Mouse (Mus musculus) hindbrain, embryonic 12.5 days (tissue): ENCODE results near the gene Slc25a1. TPM values are rescaled to one million over a fixed set of nuclear protein-coding genes. Genes with fewer than 3 reads are reported as not detected.

Experiments
- ATAC-seq: fragments of 200-750 bp; cut with Nextera tagmentation; 2 replicates; pipeline ENCODE4 v1.8.0; 2017; ENCODE audit warnings: moderate TSS enrichment; ENCODE audit not compliant: low FRiP score
- H3K27ac ChIP-seq: fragments of 300-500 bp; sonication (generic); 2 replicates; pipeline ENCODE4 v1.5.1; 2016; ENCODE audit warnings: mild to moderate bottlenecking
- H3K27me3 ChIP-seq: fragments of 300-500 bp; sonication (generic); 2 replicates; pipeline ENCODE4 v1.6.1; 2016; ENCODE audit warnings: mild to moderate bottlenecking
- H3K36me3 ChIP-seq: fragments of 300-500 bp; sonication (generic); 2 replicates; pipeline ENCODE4 v1.6.1; 2016; ENCODE audit warnings: mild to moderate bottlenecking
- H3K4me1 ChIP-seq: fragments of 300-500 bp; sonication (generic); 2 replicates; pipeline ENCODE4 v1.6.1; 2016
- H3K4me2 ChIP-seq: fragments of 300-500 bp; sonication (generic); replicated peaks from 2 replicates; pipeline ENCODE4 v1.6.1; 2016; ENCODE audit warnings: mild to moderate bottlenecking
- H3K4me3 ChIP-seq: fragments of 300-500 bp; sonication (generic); 2 replicates; pipeline ENCODE4 v1.5.1; 2016; ENCODE audit warnings: mild to moderate bottlenecking
- H3K9ac ChIP-seq: fragments of 300-500 bp; sonication (generic); 2 replicates; pipeline ENCODE4 v1.6.1; 2016; ENCODE audit warnings: mild to moderate bottlenecking, moderate library complexity
- H3K9me3 ChIP-seq: fragments of 300-500 bp; sonication (generic); replicated peaks from 2 replicates; pipeline ENCODE4 v1.6.1; 2016; ENCODE audit warnings: mild to moderate bottlenecking
- WGBS: fragments of 180-500 bp; shearing (Covaris S2); methylation state at CpG from one replicate; pipeline ENCODE4 v1.1.7; 2016; 5-methylcytosine and 5-hydroxymethylcytosine counted together
- polyA plus RNA-seq: library from polyadenylated mRNA; unstranded; fragments of >200 nt; fragmentation: Nextera tagmentation; extraction: Ambion mirVana; gene quantifications from 2 replicates; pipeline ENCODE4 v1.2.1, GENCODE M21; 2016

Gene Slc25a1
- polyA plus RNA-seq, 1 experiment from 2014 or later, result 142 TPM

GRCm38 (mm10) chr16:17882196-17882595, 45.8 kb downstream of the Slc25a1 start:
- no peak for ATAC-seq
- H3K27ac ChIP-seq, result no peak overlapping the region
- H3K4me3 ChIP-seq, result no peak overlapping the region
- H3K9me3 ChIP-seq, result no peaks in the 10 kb centered on the region
- no peaks in the 10 kb centered on the region for H3K27me3 ChIP-seq
- H3K36me3 ChIP-seq, result peaks cover 7% of the 10 kb centered on the region; the same call in 1 of the 2 replicates
- no peak overlapping the region for H3K4me2 ChIP-seq
- peaks cover 9% of the 10 kb centered on the region for H3K4me1 ChIP-seq
- no peak overlapping the region for H3K9ac ChIP-seq

- Histone ChIP-seq H3K9me3 (no peaks in the 10 kb centered on the region), H3K4me2 (no peak overlapping the region), H3K9ac (no peak overlapping the region), H3K27ac (no peak overlapping the region), H3K4me1 (no peaks in the 10 kb centered on the region), H3K36me3 (peaks cover 6% of the 10 kb centered on the region; the same call in 1 of the 2 replicates), H3K4me3 (no peak overlapping the region), H3K27me3 (no peaks in the 10 kb centered on the region)
- 96% methylated on average over 4 of the region's 4 CpGs for WGBS
- no peak for ATAC-seq
Measured at GRCm38 (mm10) chr16:17879571-17879970, 48.4 kb downstream of the Slc25a1 start.

- Histone ChIP-seq H3K36me3 (peaks cover 15% of the 10 kb centered on the region), H3K27me3 (no peaks in the 10 kb centered on the region), H3K4me2 (no peak overlapping the region), H3K27ac (no peak overlapping the region), H3K4me3 (no peak overlapping the region), H3K9ac (no peak overlapping the region), H3K9me3 (no peaks in the 10 kb centered on the region), H3K4me1 (no peaks in the 10 kb centered on the region)
- no peak for ATAC-seq
- 93% methylated on average over 1 of the region's 1 CpGs for WGBS
Measured at GRCm38 (mm10) chr16:17876096-17876495, 51.9 kb downstream of the Slc25a1 start.

Other genes starting within 250 kb of the Slc25a1 start
- 45.2 and 51.7 TPM in 2 replicates for gene Med15, start 195.3 kb downstream of the Slc25a1 start, polyA plus RNA-seq
- 63.9 and 64.7 TPM in 2 replicates for gene Klhl22, start 168.6 kb downstream of the Slc25a1 start, polyA plus RNA-seq
- gene Scarf2, start 130.9 kb downstream of the Slc25a1 start, polyA plus RNA-seq, result 21.0 and 26.5 TPM in 2 replicates
- 0.93 and 1.0 TPM in 2 replicates for gene B830017H08Rik, start 95.1 kb downstream of the Slc25a1 start, polyA plus RNA-seq
- gene Car15, start 89.9 kb downstream of the Slc25a1 start, polyA plus RNA-seq, result 3.5 and 4.1 TPM in 2 replicates
- 0.66 and 0.73 TPM in 2 replicates for gene Gm20518, start 36.5 kb downstream of the Slc25a1 start, polyA plus RNA-seq
- gene Tssk1, start 34.0 kb downstream of the Slc25a1 start, polyA plus RNA-seq, result 0.07 and 0.10 TPM in 2 replicates
- 101 and 106 TPM in 2 replicates for gene Dgcr2, start 29.7 kb downstream of the Slc25a1 start, polyA plus RNA-seq
- 0.17 and 0.21 TPM in 2 replicates for gene Tssk2, start 29.6 kb downstream of the Slc25a1 start, polyA plus RNA-seq
- gene Ess2, start 16.9 kb downstream of the Slc25a1 start, polyA plus RNA-seq, result 50.0 and 51.1 TPM in 2 replicates
- 1.1 and 2.6 TPM in 2 replicates for gene Gsc2, start 13.2 kb downstream of the Slc25a1 start, polyA plus RNA-seq
- not detected in 2 replicates for gene Vpreb2, start 52.2 kb upstream of the Slc25a1 start, polyA plus RNA-seq
- gene Dgcr6, start 124.6 kb upstream of the Slc25a1 start, polyA plus RNA-seq, result 132 and 139 TPM in 2 replicates
- gene Prodh, start 162.0 kb upstream of the Slc25a1 start, polyA plus RNA-seq, result 5.9 and 7.0 TPM in 2 replicates
- 7.8 and 8.0 TPM in 2 replicates for gene Rtn4r, start 199.4 kb upstream of the Slc25a1 start, polyA plus RNA-seq